Mouse (Mus musculus): ENCODE data around the gene Cald1.

The Cald1 gene

DNA sequence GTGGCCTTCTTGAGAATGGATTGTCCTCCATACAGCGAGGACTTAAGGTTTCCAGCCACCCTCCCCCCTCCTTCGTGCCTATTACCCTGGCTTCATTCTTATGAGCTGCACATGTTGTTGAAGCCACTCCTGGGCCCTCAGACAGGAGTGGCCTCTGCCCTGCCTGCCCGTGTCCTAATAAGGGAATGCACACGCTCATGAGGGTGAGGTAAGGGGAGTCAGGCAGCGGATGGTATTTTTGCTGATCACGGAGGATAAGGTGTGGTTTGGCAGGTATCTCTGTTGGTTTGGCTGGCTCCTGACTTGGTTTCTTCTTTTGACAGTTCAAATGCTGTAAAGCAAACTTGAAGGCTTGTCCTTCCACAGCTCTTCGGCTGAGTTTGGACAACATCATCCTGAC lies 124.4 kb downstream of the Cald1 start:
- DNase-seq, result no peak

DNA sequence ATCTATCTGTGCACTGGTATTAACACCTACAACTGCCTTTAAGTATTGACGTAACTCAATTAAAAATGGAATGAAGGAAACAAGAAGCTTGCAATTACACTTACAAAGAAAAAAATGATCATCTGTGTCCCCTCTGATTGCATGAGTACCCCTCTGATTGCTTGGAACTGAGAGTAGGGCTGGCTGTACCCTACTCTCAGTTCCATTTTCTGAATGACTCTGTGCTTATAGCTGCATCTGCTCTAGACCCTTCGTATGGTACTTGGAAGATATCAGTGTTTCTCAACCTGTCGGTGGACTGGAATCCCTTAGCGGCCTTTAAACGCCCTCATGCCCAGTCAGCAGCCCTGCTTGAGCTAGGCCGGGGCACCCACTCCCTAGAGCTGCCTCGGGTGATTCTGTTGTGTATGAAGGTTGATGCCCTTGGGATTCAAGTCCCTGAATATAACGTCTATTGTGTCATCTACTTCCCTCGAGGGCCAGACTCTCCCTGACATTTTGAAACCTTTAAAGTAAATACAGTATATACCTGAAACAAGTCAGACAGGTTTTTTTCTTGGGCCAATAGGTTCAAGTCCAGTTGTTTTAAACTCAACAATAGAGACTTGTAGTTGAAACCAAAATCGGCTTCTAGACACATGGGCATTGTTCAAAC lies 125.1 kb downstream of the Cald1 start:
- no peak for DNase-seq

DNA sequence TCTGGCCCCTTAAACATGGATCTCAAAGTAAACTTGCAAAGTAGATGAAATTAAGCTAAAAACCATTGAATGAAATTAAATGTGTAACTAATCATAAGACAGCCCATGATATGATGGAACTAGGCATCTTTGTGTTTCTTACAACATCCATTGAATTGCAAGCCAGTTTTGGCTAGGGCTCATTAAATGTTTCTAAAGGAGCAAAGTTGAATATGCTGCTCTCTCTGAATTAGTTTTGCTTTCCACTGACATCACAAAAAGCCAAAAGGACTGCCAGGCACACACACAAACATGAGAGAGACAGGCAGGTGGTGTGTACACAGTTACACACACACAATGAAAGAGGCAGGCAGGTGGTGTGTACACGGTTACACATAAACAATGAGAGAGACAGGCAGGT lies 127.4 kb downstream of the Cald1 start:
- DNase-seq, result no peak

DNA sequence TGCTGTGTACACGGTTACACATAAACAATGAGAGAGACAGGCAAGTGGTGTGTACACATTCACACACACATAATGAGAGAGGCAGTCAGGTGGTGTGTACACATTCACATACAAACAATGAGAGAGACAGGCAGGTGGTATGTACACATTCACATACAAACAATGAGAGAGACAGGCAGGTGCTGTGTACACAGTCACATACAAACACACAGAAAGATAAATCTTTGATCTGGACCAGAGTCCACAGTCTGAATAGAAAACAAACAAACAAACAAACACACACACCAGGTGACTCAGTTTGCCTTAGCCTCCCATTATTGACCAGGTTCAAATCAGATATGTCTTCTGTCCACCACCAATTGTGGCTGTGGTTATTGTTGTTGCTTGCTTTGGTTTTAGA lies 127.8 kb downstream of the Cald1 start:
- no peak for DNase-seq

DNA sequence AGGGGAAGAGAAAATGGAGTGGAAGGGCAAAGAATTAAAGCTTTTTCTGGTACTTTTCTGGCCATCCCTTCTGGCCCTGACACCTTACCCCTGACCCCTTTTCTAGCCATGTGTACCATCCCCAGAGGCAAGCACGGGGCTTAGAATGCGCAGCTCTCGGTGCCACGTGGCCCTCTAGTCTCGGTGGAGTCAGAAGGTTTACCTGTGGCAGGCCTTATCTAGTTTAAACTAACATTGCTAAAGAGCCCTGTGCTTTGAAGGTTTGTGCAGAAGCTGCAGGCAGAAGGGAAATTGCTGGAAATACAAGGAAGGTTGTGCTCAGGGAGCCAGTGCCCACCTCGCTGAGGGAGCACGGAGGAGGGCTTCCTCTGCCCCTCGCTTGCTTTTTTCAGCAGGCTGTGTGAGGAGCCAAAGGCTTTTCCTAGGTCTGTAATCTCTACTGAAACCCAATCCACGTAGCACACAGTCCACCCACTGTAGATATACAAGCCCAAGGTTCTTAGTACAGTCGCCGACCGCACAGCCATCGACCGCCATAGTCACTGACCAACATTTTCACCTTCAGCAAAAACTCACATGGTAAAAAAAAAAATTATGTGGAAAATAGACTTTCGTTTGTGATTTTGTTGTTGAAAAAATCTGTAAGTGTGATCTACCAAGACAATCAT lies 129.2 kb downstream of the Cald1 start:
- no peak for DNase-seq

DNA sequence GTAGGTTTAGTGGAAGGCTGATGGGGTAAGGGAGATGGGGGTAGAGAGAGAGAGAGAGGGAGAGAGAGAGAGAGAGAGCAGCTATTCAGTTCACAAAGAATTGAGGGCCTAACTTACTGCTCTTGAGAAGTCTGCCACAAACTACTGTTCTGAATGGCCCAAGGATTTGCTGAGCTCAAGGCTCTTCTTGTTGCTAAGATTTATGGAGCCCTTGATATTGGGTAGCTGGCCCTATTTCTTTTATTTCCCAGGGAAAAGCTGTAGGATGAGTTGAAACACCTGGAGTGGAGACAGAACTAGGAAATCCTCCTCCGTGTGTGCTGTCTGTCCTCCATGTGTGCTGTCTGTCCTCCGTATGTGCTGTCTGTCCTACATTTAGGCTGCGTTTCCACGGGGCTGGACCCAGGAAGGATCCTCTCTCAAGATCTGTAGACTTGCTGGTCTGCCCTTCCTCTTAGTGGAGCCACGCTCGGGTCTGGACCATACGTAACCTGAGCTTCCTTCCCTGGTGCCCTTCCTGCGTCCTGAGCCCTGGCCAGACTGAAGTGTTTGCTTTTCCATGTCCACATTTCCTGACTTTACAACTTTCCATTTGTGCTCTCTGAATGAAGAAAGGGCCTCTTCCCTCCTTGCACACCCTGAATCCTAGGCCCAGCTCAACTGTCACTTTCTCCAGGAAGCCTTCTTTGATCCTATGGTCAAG lies 131.3 kb downstream of the Cald1 start:
- no peak for DNase-seq

DNA sequence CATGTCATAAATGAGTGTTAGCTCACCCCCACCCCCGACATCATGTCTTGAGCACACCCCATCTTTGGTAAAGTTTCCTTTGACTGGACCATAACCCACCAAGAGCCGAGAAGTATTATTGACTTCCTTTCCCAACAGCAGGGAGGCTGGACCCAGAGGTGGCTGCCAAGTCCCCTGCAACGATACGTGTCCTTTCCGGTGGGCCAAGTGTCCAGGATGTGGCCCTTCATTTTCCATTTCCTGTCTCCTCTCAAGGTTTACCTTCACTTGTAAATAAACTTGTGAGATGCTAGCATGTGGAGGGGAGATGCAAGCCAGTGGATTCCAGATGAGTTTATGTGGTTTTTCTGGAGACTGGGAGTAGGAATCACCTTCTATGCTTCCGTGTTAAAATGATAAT lies 132.7 kb downstream of the Cald1 start:
- DNase-seq, result no peak

DNA sequence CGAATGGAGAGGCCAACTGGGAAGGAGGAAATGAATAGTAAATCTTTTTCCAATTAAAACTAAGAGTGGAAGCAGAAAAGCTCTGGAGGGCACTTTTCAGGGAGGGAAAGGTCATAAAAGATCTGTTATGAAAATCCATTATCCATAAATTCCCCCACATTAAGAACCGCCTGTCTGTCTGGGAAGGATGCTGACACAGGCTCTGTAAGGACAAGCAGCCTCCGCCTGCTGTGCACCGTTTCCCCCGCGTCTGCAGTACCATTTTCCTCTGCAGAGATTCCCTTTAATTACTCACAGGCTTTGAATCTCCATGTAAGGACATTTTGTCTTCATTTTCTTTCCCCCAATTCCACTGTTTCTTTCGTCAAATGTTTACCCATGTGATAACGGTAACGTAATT lies 133.2 kb downstream of the Cald1 start:
- DNase-seq, result no peak

DNA sequence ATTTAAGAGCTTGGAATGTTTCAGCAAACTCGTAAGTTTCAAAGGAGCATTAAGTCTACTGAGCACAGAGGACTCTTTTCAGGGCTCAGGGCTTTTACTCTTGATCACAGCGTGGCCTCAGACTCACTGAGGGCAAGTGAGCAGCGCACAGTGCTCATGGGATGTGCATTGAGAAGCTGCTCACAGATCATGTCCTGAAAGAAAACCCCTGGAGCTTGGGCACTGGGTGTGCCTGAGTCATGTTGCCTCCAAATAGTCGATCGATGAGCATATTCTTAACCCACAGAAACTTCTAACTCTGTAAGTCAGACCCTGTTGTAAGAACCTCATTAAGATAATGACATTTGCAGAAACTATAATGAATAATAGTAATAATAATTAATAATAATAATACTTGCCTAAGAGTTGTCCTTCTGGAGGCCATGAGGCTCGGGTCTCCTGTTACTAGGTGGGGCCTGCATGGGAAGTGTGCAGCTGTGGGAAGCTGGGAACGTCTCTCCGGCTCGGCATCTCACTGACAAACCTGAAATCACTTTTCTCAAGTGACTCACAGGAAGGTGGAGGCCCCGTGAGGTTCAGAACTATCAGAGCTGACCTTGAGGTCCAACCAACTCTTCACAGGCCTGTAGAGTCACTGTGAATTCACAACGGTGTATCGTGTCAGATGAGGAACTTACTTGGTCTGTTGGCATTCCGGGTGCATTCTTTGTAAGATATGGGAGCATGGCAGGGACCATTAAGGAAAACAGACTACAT lies 136.8 kb downstream of the Cald1 start:
- DNase-seq, result no peak

DNA sequence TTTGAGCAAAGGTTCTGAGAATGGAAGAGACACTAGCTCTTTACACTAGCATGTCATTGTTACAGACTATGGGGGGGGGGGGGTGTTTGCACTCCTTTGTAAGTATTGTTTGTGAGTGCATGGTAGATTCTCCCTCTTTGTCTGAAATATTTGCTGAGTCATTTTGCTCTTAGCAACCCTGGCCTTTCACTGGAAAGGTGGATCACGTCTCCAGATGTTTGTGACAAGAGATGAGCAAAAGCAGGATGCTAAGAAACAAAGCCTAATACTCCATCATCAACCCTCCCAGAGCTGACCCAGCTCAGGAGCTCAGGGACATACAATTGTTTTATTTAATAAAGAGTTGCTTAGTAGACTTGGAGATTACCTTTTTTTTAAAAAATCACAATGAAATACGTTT lies 138.6 kb downstream of the Cald1 start:
- no peak for DNase-seq

DNA sequence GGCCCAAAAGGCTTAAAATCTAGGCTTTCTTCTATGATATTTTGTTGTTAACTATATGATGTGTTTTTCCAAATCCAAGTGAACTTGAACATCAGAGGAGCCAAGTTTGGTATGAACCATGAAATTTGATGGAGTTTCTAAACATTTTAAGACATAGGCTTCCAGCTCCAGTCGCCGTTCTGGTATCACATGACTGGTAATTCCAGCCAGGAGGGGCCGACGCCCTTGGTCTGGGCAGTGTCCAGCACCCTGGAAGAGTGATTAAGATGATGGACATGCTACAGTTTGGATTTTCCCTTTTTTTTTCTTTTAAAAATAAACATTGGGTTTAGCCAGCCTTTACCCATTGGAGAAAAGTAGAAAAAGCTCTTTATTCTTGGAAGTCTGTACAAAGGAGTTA lies 145.6 kb downstream of the Cald1 start:
- no peak for DNase-seq

DNA sequence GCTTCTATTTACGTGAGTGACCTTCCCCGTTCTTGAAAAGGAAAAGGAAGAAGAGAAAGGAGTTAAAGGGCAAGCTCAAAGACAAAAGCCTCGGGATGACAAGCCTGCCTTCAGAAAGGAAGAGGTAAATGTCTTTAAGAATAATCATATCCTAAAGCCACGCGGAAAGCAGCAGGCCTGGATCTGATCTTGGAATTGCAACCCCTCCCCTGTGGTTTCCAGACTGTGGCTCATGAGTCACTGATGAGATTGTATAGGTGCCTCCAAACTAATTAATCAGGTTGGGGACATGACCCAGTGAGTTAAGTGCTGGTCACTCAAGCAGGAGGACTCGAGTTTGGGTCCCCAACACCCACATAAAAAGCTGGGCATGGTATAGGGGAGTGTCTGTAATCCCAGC lies 149.5 kb downstream of the Cald1 start:
- DNase-seq, result no peak

DNA sequence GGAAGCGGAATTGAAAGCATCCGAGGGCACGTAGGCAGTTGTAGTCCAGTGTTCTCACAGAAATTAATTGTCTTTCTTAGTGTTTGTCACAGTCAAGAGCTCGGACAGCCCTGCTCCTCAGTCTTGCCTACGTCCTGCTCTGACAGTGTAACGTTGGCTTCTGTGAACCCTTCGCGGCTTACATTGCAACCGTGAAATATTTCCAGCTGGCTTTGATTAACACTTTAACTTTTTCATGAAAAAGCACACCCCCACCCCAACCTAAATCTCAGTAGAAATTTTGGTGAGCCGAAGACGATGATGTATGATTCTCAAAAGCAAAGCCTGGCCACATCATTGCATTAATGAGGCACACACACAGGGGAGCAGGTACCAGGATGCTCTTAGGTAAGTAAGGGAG lies 150.3 kb downstream of the Cald1 start:
- no peak for DNase-seq

DNA sequence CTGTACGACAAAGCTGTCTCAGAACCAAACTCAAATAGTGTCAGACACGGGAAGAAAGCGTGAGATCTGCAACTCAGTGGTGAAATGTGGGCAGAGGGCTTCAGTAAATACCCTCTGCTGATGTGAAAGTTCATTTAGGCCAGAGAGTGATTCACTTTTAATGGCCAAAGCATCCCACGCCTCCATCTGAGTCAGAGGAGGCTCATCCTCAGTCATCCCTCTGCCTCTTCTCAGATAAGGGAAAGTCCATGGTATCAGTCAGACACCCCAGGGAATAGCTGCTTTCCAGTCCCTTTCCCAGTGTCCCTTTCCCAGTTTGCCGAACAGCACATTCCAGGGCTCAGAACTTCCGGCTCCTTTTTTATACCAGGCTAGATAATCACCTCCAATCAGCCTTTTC lies 151.2 kb downstream of the Cald1 start:
- DNase-seq, result no peak

DNA sequence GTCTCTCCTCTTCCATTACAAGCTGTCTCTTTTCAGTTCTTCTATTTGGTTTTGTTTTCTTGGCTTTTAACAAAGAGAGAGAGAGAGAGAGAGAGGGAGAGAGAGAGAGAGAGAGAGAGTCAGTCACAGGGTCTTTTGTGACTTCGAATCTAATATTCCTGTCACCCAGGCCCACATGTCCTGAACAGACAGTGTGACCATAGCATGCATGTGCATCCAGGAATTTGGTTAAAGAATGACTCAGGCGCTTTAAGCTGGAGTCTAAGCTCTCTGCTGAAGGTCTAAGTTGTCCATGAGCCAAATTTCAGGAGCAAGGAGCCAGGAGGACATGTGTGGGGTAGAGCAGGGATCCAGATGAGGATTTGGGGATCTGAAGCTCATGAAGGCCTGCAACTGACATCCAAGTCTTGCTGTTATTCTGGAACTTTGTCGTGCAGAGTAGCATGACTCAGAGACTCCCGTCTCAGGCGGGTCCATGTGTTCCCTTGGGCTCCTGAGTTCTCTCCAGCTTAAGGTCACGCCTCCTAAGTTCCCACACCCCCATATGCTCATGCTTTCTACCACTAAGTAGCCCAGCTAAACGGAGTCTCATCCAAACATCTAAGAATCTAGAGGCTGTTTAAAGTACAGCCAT lies 152.3 kb downstream of the Cald1 start:
- DNase-seq, result no peak

DNA sequence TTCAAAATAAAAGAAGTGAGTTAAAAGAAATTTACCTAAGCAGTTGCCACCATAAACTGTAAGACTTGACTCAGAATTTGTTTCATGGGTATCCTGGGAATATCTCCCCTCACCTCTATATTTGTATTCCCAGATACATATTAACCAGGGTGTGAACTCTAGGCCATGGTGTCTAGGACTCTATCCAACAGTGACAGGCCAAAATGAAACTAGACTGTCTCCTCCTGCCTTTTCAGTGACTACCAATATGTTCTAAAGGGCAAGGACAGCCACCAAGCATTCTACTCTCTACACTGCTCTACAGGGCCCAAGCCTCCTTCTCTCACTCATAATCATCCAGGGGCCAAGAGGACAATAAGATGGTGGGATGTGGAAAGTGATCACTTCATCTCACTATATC lies 153.3 kb downstream of the Cald1 start:
- no peak for DNase-seq

DNA sequence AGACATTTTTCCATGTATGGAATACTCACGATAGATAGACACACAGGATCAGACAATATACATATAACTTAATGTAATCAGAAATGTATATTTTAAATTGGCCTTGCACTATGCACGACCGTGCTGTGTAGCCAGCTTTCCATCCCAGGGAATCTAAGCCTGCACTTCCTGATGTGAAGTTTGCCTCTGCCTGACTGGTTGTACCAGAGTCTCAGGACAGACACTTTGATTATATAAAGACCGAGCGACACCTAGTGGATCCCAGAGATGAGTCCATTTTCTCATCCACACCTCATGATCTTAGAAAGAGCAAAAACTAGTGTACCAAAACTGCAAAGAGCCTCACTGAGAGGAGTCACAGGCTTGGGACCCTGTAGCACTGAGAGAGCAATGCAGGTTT lies 156.1 kb downstream of the Cald1 start:
- peak; percentile 28 for DNase-seq

DNA sequence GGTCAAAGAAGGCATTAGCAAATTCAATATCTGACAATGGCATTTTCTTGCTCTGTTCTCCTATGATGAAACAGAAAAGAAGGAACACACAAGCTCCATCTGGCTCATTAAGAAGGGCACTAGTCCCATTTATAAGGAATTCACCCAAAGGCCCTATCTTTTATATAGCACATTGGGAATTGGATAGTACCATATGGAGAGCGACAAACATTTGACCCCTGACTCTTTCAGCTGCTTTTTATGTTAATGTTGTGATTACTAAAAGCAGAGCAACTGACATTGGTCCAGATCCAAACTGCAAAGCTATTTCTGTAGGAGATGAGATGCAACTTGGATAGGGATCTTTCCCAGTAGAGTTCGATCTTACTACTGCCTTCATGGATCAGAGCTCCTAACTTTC lies 160.0 kb downstream of the Cald1 start:
- DNase-seq, result no peak

DNA sequence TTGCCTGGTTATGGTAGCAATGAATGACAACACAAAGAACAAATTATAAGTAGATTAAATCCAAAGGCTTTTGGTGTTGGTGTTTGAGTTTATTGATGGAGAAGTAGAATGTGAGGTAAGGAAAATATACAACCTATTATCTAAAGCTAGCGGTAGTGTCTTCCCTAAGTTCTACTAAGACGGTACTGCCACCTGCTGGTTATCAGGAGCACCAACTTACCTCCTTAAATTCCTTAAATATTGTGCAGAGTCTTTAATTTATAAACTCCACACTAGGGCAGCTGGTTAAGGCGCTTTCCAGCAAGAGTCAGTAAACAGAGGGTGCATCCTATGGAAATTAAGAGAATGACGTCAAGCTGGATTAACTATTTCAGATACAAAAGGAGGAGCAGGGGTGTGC lies 161.7 kb downstream of the Cald1 start:
- no peak for DNase-seq

DNA sequence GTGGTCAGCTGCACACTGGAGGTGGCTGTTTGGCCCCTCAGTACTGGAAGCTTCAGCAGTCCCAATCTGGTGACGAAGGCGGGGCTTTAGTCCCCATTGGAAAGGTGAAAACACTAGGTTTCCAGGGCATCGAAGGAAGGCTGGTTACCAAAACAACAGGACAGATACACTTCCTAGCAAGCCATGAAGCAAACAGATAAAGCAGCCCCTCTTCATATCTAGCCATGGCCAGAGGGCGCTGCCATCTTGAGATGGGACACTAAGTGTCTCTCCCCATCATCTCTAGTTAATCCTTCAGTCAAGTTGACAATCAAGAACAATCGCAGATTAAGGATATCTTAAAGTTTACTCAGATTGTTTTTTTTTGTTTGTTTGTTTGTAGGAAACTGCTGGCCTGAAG lies 167.4 kb downstream of the Cald1 start:
- DNase-seq, result no peak

DNA sequence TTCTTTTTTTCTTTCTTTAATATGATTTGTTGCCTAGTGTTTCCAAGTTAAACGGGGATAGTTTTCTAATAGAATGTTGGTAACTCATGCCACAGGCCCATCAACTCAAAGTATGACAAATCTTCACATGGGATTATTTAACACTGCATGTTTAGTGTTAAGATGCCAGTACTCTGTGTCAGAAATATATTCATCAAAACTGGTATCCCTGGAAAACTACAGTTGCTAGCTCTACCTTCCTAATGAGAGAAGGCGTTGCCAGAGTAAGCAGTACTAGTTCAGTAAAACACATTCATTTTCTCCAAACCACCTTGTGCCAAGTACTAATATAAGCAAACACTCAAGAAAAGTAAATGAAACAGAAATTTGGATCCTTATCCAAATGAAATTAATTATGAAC lies 171.7 kb downstream of the Cald1 start:
- no peak for DNase-seq

DNA sequence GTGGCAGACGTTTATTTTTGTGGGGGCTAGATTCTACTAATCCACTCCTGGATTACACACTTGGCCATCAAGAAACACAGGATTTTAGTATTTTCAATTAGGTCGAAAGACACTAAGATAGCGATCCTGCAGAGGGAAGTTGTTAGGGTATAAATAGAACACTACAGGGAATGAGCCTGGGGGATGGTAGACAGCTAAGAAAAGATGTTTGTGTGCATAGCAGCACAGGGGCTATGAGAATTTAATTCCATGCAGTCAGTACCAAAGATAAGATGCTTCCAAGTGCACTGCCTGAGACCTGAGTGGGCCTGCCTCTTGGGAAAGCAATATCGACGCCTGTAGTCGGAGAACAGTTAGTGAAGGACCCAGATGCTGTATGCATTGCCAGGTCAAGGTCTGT lies 172.2 kb downstream of the Cald1 start:
- DNase-seq, result no peak

DNA sequence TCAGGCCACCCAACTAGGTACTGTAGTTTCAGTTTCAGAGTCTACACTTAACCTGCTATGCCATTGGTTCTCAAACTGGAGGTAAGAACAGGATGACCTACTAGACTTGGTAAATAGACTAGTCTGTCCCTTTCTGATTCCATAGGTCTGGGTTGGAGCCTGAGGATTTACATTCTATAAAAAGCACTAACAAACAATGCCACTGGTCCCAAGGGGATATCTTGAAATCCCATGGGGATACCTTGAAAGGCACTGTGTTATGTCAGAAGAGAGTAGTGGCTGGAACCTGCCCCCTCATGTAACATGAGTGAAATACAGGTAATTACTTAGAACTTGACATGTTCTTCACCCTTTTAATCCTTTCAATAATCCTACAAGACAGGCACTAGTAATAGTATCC lies 178.1 kb downstream of the Cald1 start:
- DNase-seq, result no peak
